Mouse (Mus musculus): Measurements from ENCODE around the gene Ccdc15.

The Ccdc15 gene

GRCm38 (mm10) chr9:37347988-37348642 lies at the start of gene Ccdc15:
Ccdc15 (minus strand) TSS chr9:37348432.
- peak; percentile 99 for ATAC-seq (ENCODE audit: insufficient number of reproducible peaks, low FRiP score, low TSS enrichment)

GRCm38 (mm10) chr9:37393482-37394131 lies 45.4 kb upstream of the Ccdc15 start:
- no peak for ATAC-seq (ENCODE audit: insufficient number of reproducible peaks, low FRiP score, low TSS enrichment)

GRCm38 (mm10) chr9:37392071-37392470 lies 43.8 kb upstream of the Ccdc15 start:
- ATAC-seq (ENCODE audit: insufficient number of reproducible peaks, low FRiP score, low TSS enrichment), result no peak

- ATAC-seq (ENCODE audit: insufficient number of reproducible peaks, low FRiP score, low TSS enrichment), result no peak
Measured at GRCm38 (mm10) chr9:37390891-37391290, 42.7 kb upstream of the Ccdc15 start.

- ATAC-seq (ENCODE audit: insufficient number of reproducible peaks, low FRiP score, low TSS enrichment), result no peak
Measured at GRCm38 (mm10) chr9:37384284-37385182, 36.3 kb upstream of the Ccdc15 start.

- no peak for ATAC-seq (ENCODE audit: insufficient number of reproducible peaks, low FRiP score, low TSS enrichment)
Measured at GRCm38 (mm10) chr9:37383161-37383560, 34.9 kb upstream of the Ccdc15 start.

- no peak for ATAC-seq (ENCODE audit: insufficient number of reproducible peaks, low FRiP score, low TSS enrichment)
Measured at GRCm38 (mm10) chr9:37375718-37376117, 27.5 kb upstream of the Ccdc15 start.

- ATAC-seq (ENCODE audit: insufficient number of reproducible peaks, low FRiP score, low TSS enrichment), result no peak
Measured at GRCm38 (mm10) chr9:37371232-37371801, 23.1 kb upstream of the Ccdc15 start.

GRCm38 (mm10) chr9:37368860-37369259 lies 20.6 kb upstream of the Ccdc15 start:
- no peak for ATAC-seq (ENCODE audit: insufficient number of reproducible peaks, low FRiP score, low TSS enrichment)

- no peak for ATAC-seq (ENCODE audit: insufficient number of reproducible peaks, low FRiP score, low TSS enrichment)
Measured at GRCm38 (mm10) chr9:37368081-37368830, 20.0 kb upstream of the Ccdc15 start.

- peak; percentile 10; the same call in 1 of the 2 replicates for ATAC-seq (ENCODE audit: insufficient number of reproducible peaks, low FRiP score, low TSS enrichment)
Measured at GRCm38 (mm10) chr9:37367301-37368080, 19.3 kb upstream of the Ccdc15 start, which contains the start of gene Hepacam. Hepacam (plus strand) TSS chr9:37367351.

- no peak for ATAC-seq (ENCODE audit: insufficient number of reproducible peaks, low FRiP score, low TSS enrichment)
Measured at GRCm38 (mm10) chr9:37365706-37366105, 17.5 kb upstream of the Ccdc15 start.

GRCm38 (mm10) chr9:37364392-37364791 lies 16.2 kb upstream of the Ccdc15 start:
- ATAC-seq (ENCODE audit: insufficient number of reproducible peaks, low FRiP score, low TSS enrichment), result no peak

- ATAC-seq (ENCODE audit: insufficient number of reproducible peaks, low FRiP score, low TSS enrichment), result no peak
Measured at GRCm38 (mm10) chr9:37363551-37363950, 15.3 kb upstream of the Ccdc15 start.

- no peak for ATAC-seq (ENCODE audit: insufficient number of reproducible peaks, low FRiP score, low TSS enrichment)
Measured at GRCm38 (mm10) chr9:37362881-37363280, 14.6 kb upstream of the Ccdc15 start.

- ATAC-seq (ENCODE audit: insufficient number of reproducible peaks, low FRiP score, low TSS enrichment), result no peak
Measured at GRCm38 (mm10) chr9:37362084-37362483, 13.9 kb upstream of the Ccdc15 start.

GRCm38 (mm10) chr9:37359331-37360220 lies 11.3 kb upstream of the Ccdc15 start:
- ATAC-seq (ENCODE audit: insufficient number of reproducible peaks, low FRiP score, low TSS enrichment), result no peak

GRCm38 (mm10) chr9:37358713-37359330 lies 10.6 kb upstream of the Ccdc15 start:
- peak; percentile 49; the same call in 1 of the 2 replicates for ATAC-seq (ENCODE audit: insufficient number of reproducible peaks, low FRiP score, low TSS enrichment)
